Mouse (Mus musculus): Measurements from ENCODE around the gene Wrap73. TPM values are rescaled to one million over a fixed set of nuclear protein-coding genes. Genes with fewer than 3 reads are reported as not detected.
A peak's percentile ranks its signal among the peaks of the same experiment; 100 is the strongest.

Wrap73 gene
- total and polyA plus RNA-seq, 3 experiments = 11.8 to 16.9 (median 12.3) TPM

GRCm38 (mm10) chr4:154156050-154156449 lies 13.9 kb downstream of the Wrap73 start:
- no peak overlapping the region for H3K9ac ChIP-seq (ENCODE audit: low read depth, low read length)
- no peaks in the 10 kb centered on the region for H3K27me3 ChIP-seq (ENCODE audit: control insufficient read depth, insufficient read depth, low read length)
- 78% methylated on average over 7 of the region's 7 CpGs for WGBS
- TF ChIP-seq EP300 (IDR thresholded peaks at IDR 0.05; ENCODE audit: insufficient read depth, low read depth, low read length) = no peak
- no peak; the same call in 1 of the 2 replicates for TF ChIP-seq POLR2A (IDR thresholded peaks at IDR 0.05; ENCODE audit: insufficient read depth, low read depth, low read length)
- no peak for TF ChIP-seq CTCF (IDR thresholded peaks at IDR 0.05)
- H3K4me1 ChIP-seq (ENCODE audit: control insufficient read depth, insufficient read depth, low read length) = peaks cover 5% of the 10 kb centered on the region
- no peak overlapping the region for H3K4me3 ChIP-seq
- H3K79me2 ChIP-seq (replicated peaks; ENCODE audit: control insufficient read depth, insufficient read depth, low read length) = peaks cover 3% of the 10 kb centered on the region
- no peaks in the 10 kb centered on the region for H3K36me3 ChIP-seq (ENCODE audit: control insufficient read depth, insufficient read depth, low read length)
- intact Hi-C loops (cut with DNase I) = loop anchor here (5.0 kb wide), 1 partner anchor 144 kb away; the partner anchor contains the start of gene Lrrc47
- DNase-seq = no peak
- H3K27ac ChIP-seq = no peak overlapping the region

- DNase-seq = no peak
- Histone ChIP-seq H3K27ac (no peak overlapping the region), H3K4me3 (no peak overlapping the region), H3K4me1 (ENCODE audit: control insufficient read depth, insufficient read depth, low read length) (peaks cover 8% of the 10 kb centered on the region), H3K79me2 (replicated peaks; ENCODE audit: control insufficient read depth, insufficient read depth, low read length) (peaks cover 3% of the 10 kb centered on the region), H3K9ac (ENCODE audit: low read depth, low read length) (no peak overlapping the region), H3K27me3 (ENCODE audit: control insufficient read depth, insufficient read depth, low read length) (no peaks in the 10 kb centered on the region), H3K36me3 (ENCODE audit: control insufficient read depth, insufficient read depth, low read length) (no peaks in the 10 kb centered on the region)
- no peak for TF ChIP-seq POLR2A (IDR thresholded peaks at IDR 0.05; ENCODE audit: insufficient read depth, low read depth, low read length)
- TF ChIP-seq CTCF (IDR thresholded peaks at IDR 0.05) = no peak
- no peak for TF ChIP-seq EP300 (IDR thresholded peaks at IDR 0.05; ENCODE audit: insufficient read depth, low read depth, low read length)
- WGBS = 94% methylated on average over 14 of the region's 14 CpGs
- intact Hi-C loops (cut with DNase I) = loop anchor here (2.0 to 5.0 kb wide), 3 partner anchors 15 to 146 kb away; partner anchors contain the start of genes Lrrc47 and Wrap73
Observed at GRCm38 (mm10) chr4:154157970-154158662, 15.9 kb downstream of the Wrap73 start.

DNA sequence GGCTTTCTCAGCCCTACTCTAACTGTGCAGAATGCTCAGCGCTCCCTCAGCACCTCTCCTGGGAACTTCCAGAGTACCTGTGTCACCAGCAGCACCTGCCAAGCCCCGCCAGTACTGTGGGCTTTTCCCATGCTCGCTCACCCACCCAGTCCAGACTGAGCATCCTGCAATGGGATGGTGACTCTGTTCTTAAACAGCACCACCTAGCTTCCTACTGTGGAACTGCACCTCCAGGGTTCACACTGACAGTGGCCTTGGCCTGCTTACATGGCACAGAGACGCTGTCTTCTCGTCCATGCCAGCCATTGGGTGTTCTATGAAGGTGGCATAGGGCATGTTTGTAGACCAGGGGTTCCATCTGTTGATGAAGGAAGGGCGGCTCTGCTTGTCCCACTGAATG lies 16.8 kb downstream of the Wrap73 start:
- H3K4me1 ChIP-seq (ENCODE audit: control insufficient read depth, insufficient read depth, low read length) = peaks cover 8% of the 10 kb centered on the region
- no peak overlapping the region for H3K9ac ChIP-seq (ENCODE audit: low read depth, low read length)
- no peak overlapping the region for H3K27ac ChIP-seq
- H3K4me3 ChIP-seq = no peak overlapping the region; the same call in 1 of the 2 replicates
- WGBS = 10% methylated on average over 6 of the region's 6 CpGs
- H3K36me3 ChIP-seq (ENCODE audit: control insufficient read depth, insufficient read depth, low read length) = no peaks in the 10 kb centered on the region
- no peaks in the 10 kb centered on the region for H3K27me3 ChIP-seq (ENCODE audit: control insufficient read depth, insufficient read depth, low read length)
- intact Hi-C loops (cut with DNase I) = loop anchor here (2.0 to 5.0 kb wide), 3 partner anchors 16 to 147 kb away; partner anchors contain the start of genes Lrrc47 and Wrap73
- peaks cover 3% of the 10 kb centered on the region for H3K79me2 ChIP-seq (replicated peaks; ENCODE audit: control insufficient read depth, insufficient read depth, low read length)
- no peak; the same call in 1 of the 2 replicates for TF ChIP-seq CTCF (IDR thresholded peaks at IDR 0.05)
- no peak for TF ChIP-seq EP300 (IDR thresholded peaks at IDR 0.05; ENCODE audit: insufficient read depth, low read depth, low read length)
- no peak for TF ChIP-seq POLR2A (IDR thresholded peaks at IDR 0.05; ENCODE audit: insufficient read depth, low read depth, low read length)
- peak; percentile 81 to 83 for DNase-seq

- Histone ChIP-seq H3K79me2 (replicated peaks; ENCODE audit: control insufficient read depth, insufficient read depth, low read length) (peaks cover 3% of the 10 kb centered on the region), H3K4me1 (ENCODE audit: control insufficient read depth, insufficient read depth, low read length) (peaks cover 8% of the 10 kb centered on the region), H3K27ac (peak overlapping the region; percentile 95), H3K27me3 (ENCODE audit: control insufficient read depth, insufficient read depth, low read length) (no peaks in the 10 kb centered on the region), H3K36me3 (ENCODE audit: control insufficient read depth, insufficient read depth, low read length) (no peaks in the 10 kb centered on the region), H3K4me3 (peak overlapping the region; percentile 87), H3K9ac (ENCODE audit: low read depth, low read length) (peak overlapping the region; percentile 96)
- intact Hi-C loops (cut with DNase I) = loop anchor here (2.0 to 10.0 kb wide), 4 partner anchors 17 to 665 kb away; partner anchors contain the start of genes Lrrc47 and Wrap73
- TF ChIP-seq CTCF (IDR thresholded peaks at IDR 0.05) = no peak
- TF ChIP-seq EP300 (IDR thresholded peaks at IDR 0.05; ENCODE audit: insufficient read depth, low read depth, low read length) = 0 out of 2 replicates have a peak, but pooled peaks have one; percentile 3
- TF ChIP-seq POLR2A (IDR thresholded peaks at IDR 0.05; ENCODE audit: insufficient read depth, low read depth, low read length) = no peak
- WGBS = under 1% methylated on average over 47 of the region's 47 CpGs
- DNase-seq = no peak
Observed at GRCm38 (mm10) chr4:154159961-154160537, 17.9 kb downstream of the Wrap73 start.

DNA sequence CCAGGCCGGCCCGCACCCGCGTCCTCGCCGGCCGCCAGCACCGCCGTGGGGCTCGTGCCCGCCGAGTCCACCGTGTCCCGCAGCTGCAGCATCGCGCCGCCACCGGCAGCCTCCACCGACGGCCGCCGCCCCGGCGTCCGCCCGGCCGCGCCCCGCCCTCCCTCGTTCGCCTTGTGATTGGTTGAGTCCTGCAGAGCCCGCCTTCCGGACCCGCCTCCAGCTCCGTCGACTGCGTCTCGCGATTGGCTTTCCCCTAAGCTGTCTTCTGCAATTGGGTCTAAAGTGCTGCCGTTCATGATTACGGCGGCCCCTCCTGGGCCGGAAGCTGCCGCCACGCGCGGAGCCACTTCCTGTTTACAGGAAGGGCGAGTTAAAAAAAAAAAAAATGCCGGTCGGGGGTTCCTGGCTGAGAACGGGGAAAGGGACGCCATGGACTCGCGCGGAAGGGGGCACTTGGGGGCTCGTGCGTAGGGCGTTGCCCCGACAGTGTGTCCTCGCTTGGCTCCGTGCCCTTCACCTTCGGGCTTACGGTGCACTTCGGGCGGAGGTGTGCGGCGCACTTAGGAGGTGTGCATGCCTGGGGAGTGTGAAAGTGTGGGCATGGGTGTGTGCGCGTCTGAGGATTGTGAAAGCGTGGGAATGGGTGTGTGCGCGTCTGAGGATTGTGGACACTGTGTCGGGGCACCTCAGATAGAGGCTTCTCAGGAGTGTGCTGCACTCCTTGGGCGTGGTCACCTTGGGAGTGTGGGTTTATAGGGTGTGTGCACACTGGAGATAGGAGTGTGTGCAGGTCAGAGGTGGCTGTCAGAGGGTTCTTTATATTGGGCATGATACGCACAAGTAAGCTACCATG lies 18.6 kb downstream of the Wrap73 start, which contains the start of gene Tprgl:
Tprgl (minus strand) TSS at position 129 of the 853 bp plus-strand sequence.
- WGBS = under 1% methylated on average over 75 of the region's 75 CpGs
- Histone ChIP-seq H3K27ac (peak within 1 kb of the TSS; percentile 99), H3K36me3 (ENCODE audit: control insufficient read depth, insufficient read depth, low read length) (no peaks in the 10 kb centered on the region), H3K4me3 (peak within 1 kb of the TSS; percentile 97), H3K9ac (ENCODE audit: low read depth, low read length) (peak within 1 kb of the TSS; percentile 96), H3K79me2 (replicated peaks; ENCODE audit: control insufficient read depth, insufficient read depth, low read length) (peaks cover 3% of the 10 kb centered on the region), H3K4me1 (ENCODE audit: control insufficient read depth, insufficient read depth, low read length) (peaks cover 8% of the 10 kb centered on the region), H3K27me3 (ENCODE audit: control insufficient read depth, insufficient read depth, low read length) (no peaks in the 10 kb centered on the region)
- TF ChIP-seq CTCF (IDR thresholded peaks at IDR 0.05) (no peak), EP300 (IDR thresholded peaks at IDR 0.05; ENCODE audit: insufficient read depth, low read depth, low read length) (0 out of 2 replicates have a peak, but pooled peaks have one; percentile 5), POLR2A (IDR thresholded peaks at IDR 0.05; ENCODE audit: insufficient read depth, low read depth, low read length) (peak; percentile 46; the same call in 1 of the 2 replicates)
- DNase-seq = peak; percentile 97 to 99
- intact Hi-C loops (cut with DNase I) = loop anchor here (10.0 kb wide), 1 partner anchor 664 kb away; no protein-coding TSS in a partner anchor
